Comparison of ENCODE assay signal across 28 mouse cellular contexts in genomic region chr1:72091344-72091743, GRCm38 (mm10).
"Had no signal": no experiment of that assay in that cellular context is flagged by ENCODE, and none has a peak within 500 bp of the region (broad histone marks: within the 10 kb centered on the region; RNA-seq: fewer than 3 reads in every experiment).

No protein-coding gene starts in this region.

- H3K4me1 ChIP-seq: embryonic facial prominence, embryonic 10.5 days; embryonic facial prominence, embryonic 12.5 days; embryonic facial prominence, embryonic 13.5 days; embryonic facial prominence, embryonic 15.5 days; forebrain, embryonic 10.5 days; forebrain, embryonic 12.5 days; forebrain, embryonic 13.5 days; forebrain, embryonic 15.5 days had no signal

- H3K9me3 ChIP-seq: embryonic facial prominence, embryonic 10.5 days; embryonic facial prominence, embryonic 12.5 days; embryonic facial prominence, embryonic 13.5 days; embryonic facial prominence, embryonic 15.5 days; forebrain, embryonic 10.5 days; forebrain, embryonic 12.5 days; forebrain, embryonic 13.5 days; forebrain, embryonic 15.5 days had no signal

- H3K27ac ChIP-seq: embryonic facial prominence, embryonic 10.5 days; embryonic facial prominence, embryonic 12.5 days; embryonic facial prominence, embryonic 13.5 days; embryonic facial prominence, embryonic 15.5 days; forebrain, embryonic 10.5 days; forebrain, embryonic 12.5 days; forebrain, embryonic 13.5 days; forebrain, embryonic 15.5 days; gastrocnemius, adult 2 months; heart, adult 2 months had no signal

- ATAC-seq: forebrain, embryonic 13.5 days; forebrain, embryonic 14.5 days; forebrain, embryonic 15.5 days; forebrain, embryonic 16.5 days; forebrain, postnatal 0 days had no signal

- H3K4me2 ChIP-seq: embryonic facial prominence, embryonic 12.5 days; embryonic facial prominence, embryonic 13.5 days; embryonic facial prominence, embryonic 15.5 days; forebrain, embryonic 12.5 days; forebrain, embryonic 13.5 days; forebrain, embryonic 15.5 days had no signal

- H3K4me3 ChIP-seq: embryonic facial prominence, embryonic 10.5 days; embryonic facial prominence, embryonic 12.5 days; embryonic facial prominence, embryonic 13.5 days; embryonic facial prominence, embryonic 15.5 days; erythroblast, embryonic 14.5 days; forebrain, embryonic 10.5 days; forebrain, embryonic 12.5 days; forebrain, embryonic 13.5 days; forebrain, embryonic 15.5 days; gastrocnemius, adult 2 months; heart, adult 2 months had no signal

- DNase-seq: cerebellum, adult 2 months; cerebellum, adult 8-10 months; cerebellum, adult 9-10 months; cerebellum, adult 9-11 months; cerebellum, postnatal 10 days; cerebellum, postnatal 14 days; cerebellum, postnatal 25 days; cerebellum, postnatal 36 days; embryo, embryonic 11 days; forebrain, postnatal 0 days; gastrocnemius, adult 2 months; gastrocnemius, postnatal 10 days; gastrocnemius, postnatal 14 days; gastrocnemius, postnatal 25 days; gastrocnemius, postnatal 36 days; heart, adult 18-20 months; heart, adult 2 months had no signal

- H3K27me3 ChIP-seq: embryonic facial prominence, embryonic 12.5 days; embryonic facial prominence, embryonic 13.5 days; embryonic facial prominence, embryonic 15.5 days; forebrain, embryonic 12.5 days; forebrain, embryonic 13.5 days; forebrain, embryonic 15.5 days had no signal

- H3K36me3 ChIP-seq: embryonic facial prominence, embryonic 10.5 days; embryonic facial prominence, embryonic 12.5 days; embryonic facial prominence, embryonic 13.5 days; embryonic facial prominence, embryonic 15.5 days; forebrain, embryonic 10.5 days; forebrain, embryonic 12.5 days; forebrain, embryonic 15.5 days had no signal

- H3K9ac ChIP-seq: embryonic facial prominence, embryonic 12.5 days; embryonic facial prominence, embryonic 13.5 days; embryonic facial prominence, embryonic 15.5 days; forebrain, embryonic 12.5 days; forebrain, embryonic 13.5 days; forebrain, embryonic 15.5 days; forebrain, postnatal 0 days had no signal
